Mouse (Mus musculus) heart, embryonic 16.5 days (tissue): ENCODE measurements around the gene Zkscan3. TPM values are rescaled to one million over a fixed set of nuclear protein-coding genes. Genes with fewer than 3 reads are reported as not detected.

Source experiments
- ATAC-seq: fragments of 200-750 bp; cut with Nextera tagmentation; replicated peaks from 2 replicates; pipeline ENCODE4 v1.8.0; 2017; ENCODE audit warnings: moderate number of reproducible peaks; ENCODE audit not compliant: insufficient read depth, low FRiP score; ENCODE audit errors: extremely low read depth
- H3K27ac ChIP-seq: fragments of 300-500 bp; sonication (generic); 2 replicates; pipeline ENCODE4 v1.5.1; 2014; ENCODE audit warnings: mild to moderate bottlenecking, low read length, control low read depth, moderate library complexity
- H3K27me3 ChIP-seq: fragments of 300-500 bp; sonication (generic); 2 replicates; pipeline ENCODE4 v1.6.1; 2014; ENCODE audit warnings: low read length, mixed read lengths; ENCODE audit not compliant: control insufficient read depth, insufficient read depth
- H3K36me3 ChIP-seq: fragments of 300-500 bp; sonication (generic); 2 replicates; pipeline ENCODE4 v1.6.1; 2014; ENCODE audit not compliant: control insufficient read depth, insufficient read depth
- H3K4me1 ChIP-seq: fragments of 300-500 bp; sonication (generic); 2 replicates; pipeline ENCODE4 v1.6.1; 2014; ENCODE audit warnings: low read length, mixed read lengths; ENCODE audit not compliant: control insufficient read depth, insufficient read depth
- H3K4me2 ChIP-seq: fragments of 300-500 bp; sonication (generic); 2 replicates; pipeline ENCODE4 v1.6.1; 2014; ENCODE audit warnings: low read depth, mild to moderate bottlenecking, control low read depth, low read length
- H3K4me3 ChIP-seq: fragments of 300-500 bp; sonication (generic); 2 replicates; pipeline ENCODE4 v1.5.1; 2014; ENCODE audit warnings: mild to moderate bottlenecking, control low read depth, low read length
- H3K9ac ChIP-seq: fragments of 300-500 bp; sonication (generic); 2 replicates; pipeline ENCODE4 v1.6.1; 2014; ENCODE audit warnings: low read length, control low read depth
- H3K9me3 ChIP-seq: fragments of 300-500 bp; sonication (generic); replicated peaks from 2 replicates; pipeline ENCODE4 v1.6.1; 2016; ENCODE audit warnings: low read length; ENCODE audit not compliant: control insufficient read depth
- WGBS: fragments of 180-500 bp; shearing (Covaris S2); extraction: QIAGEN DNeasy Blood & Tissue Kit; methylation state at CpG from one replicate; pipeline ENCODE4 v1.1.7; 2014; 5-methylcytosine and 5-hydroxymethylcytosine counted together
- microRNA counts: library from miRNA; unstranded; fragments of <30 nt; microRNA quantifications from one replicate; lab custom pipeline; 2016
- microRNA-seq: library from miRNA; unstranded; fragments of <30 nt; microRNA quantifications from one replicate; pipeline ENCODE4, GENCODE M21; 2017
- polyA plus RNA-seq: library from polyadenylated mRNA; unstranded; fragments of >200 nt; fragmentation: Nextera tagmentation; extraction: Ambion mirVana; gene quantifications from 2 replicates; pipeline ENCODE4 v1.2.1, GENCODE M21; 2015

The Zkscan3 gene
- polyA plus RNA-seq, 1 experiment from 2014 or later: 70.4 TPM

DNA sequence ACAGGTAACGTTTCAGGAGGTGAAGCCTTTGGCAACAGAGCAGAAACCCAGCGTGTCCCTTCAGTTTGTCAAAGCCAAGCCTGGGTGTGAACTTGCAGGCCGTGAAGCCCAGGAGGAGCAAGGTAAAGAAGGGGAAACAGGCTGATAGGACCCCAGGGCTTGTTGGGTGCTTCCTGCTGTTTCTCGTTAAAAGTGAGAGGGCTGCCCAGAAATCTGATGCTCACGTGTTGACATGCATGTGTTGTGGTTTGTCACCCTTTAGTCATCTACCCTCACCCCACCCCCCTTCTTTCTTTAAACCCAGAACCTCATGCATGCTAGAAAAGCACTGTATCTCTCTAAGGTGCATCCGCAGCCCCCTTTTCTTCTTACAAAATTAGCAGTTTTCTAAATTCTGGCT lies 35.9 kb downstream of the Zkscan3 start:
- no peak overlapping the region for H3K27ac ChIP-seq
- H3K4me2 ChIP-seq: no peak overlapping the region
- WGBS: 53% methylated on average over 6 of the region's 6 CpGs
- no peak overlapping the region for H3K9ac ChIP-seq
- H3K36me3 ChIP-seq: peaks cover 21% of the 10 kb centered on the region
- no peaks in the 10 kb centered on the region for H3K9me3 ChIP-seq
- H3K27me3 ChIP-seq: no peaks in the 10 kb centered on the region
- H3K4me1 ChIP-seq: peaks cover 13% of the 10 kb centered on the region
- no peak for ATAC-seq
- H3K4me3 ChIP-seq: no peak overlapping the region

DNA sequence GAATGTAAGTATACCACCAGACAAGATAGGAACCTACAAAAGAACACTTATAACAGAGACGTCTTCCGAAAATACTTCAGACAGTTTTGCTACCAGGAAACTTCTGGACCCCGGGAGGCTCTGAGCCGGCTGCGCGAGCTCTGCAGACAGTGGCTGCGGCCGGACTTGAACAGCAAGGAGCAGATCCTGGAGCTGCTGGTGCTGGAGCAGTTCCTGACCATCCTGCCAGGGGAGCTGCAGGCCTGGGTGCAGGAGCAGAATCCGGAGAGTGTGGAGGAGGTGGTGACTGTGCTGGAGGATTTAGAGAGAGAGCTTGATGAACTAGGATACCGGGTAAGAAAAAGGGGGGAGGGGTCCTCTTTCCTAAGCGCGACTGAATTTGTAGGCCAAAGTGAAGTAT lies 38.8 kb downstream of the Zkscan3 start:
- WGBS: 49% methylated on average over 12 of the region's 12 CpGs

DNA sequence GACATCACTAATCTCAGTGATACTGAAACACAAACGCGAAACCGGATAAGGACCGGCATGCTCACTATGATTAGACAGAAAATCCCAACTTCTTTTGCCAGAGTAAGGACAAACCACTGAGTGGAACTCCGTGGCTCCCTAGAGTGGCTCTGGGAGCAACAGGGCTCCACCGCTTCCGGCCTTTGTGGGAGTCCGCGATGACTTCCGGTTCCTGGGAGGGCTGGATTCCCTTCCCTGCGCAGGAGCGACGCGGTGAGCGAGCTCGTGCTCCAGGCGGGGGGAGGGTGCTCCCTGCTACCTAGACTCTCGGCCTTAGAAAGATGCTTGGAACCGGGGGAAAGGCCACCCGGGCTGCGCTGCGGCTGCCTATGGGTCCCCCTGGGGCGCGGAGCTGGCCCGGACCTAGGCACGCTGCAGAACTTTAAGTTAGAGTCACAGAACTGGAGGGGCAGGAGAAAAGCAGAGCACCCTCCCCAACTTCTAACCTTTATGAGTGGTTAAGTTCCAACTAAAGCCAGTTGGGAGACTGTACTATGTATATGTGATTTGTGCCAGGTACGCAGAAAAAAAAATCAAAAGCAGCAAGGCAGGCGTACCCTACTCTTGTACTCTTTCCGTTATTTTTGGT lies 39.8 kb downstream of the Zkscan3 start, which contains the start of gene Zscan12:
Gene Zscan12 (plus strand): TSS at position 200 of the 628 bp plus-strand sequence.
- H3K9me3 ChIP-seq: no peaks in the 10 kb centered on the region
- H3K9ac ChIP-seq: peak within 1 kb of the TSS; percentile 95
- peak; percentile 98 for ATAC-seq
- peak within 1 kb of the TSS; percentile 79 for H3K4me2 ChIP-seq
- H3K27me3 ChIP-seq: no peaks in the 10 kb centered on the region
- 1% methylated on average over 29 of the region's 29 CpGs for WGBS
- peaks cover 13% of the 10 kb centered on the region for H3K4me1 ChIP-seq
- peak within 1 kb of the TSS; percentile 79 for H3K27ac ChIP-seq
- peak within 1 kb of the TSS; percentile 81 for H3K4me3 ChIP-seq
- H3K36me3 ChIP-seq: no peaks in the 10 kb centered on the region

More for the DNA sequence above, 38.8 kb downstream of the Zkscan3 start:
- H3K9me3 ChIP-seq: no peaks in the 10 kb centered on the region
- H3K4me1 ChIP-seq: peaks cover 13% of the 10 kb centered on the region
- H3K9ac ChIP-seq: peak overlapping the region; percentile 95
- no peak for ATAC-seq
- H3K4me3 ChIP-seq: peak overlapping the region; percentile 81
- peak overlapping the region; percentile 79 for H3K4me2 ChIP-seq
- H3K36me3 ChIP-seq: peaks cover 4% of the 10 kb centered on the region
- no peak overlapping the region for H3K27ac ChIP-seq
- H3K27me3 ChIP-seq: no peaks in the 10 kb centered on the region

DNA sequence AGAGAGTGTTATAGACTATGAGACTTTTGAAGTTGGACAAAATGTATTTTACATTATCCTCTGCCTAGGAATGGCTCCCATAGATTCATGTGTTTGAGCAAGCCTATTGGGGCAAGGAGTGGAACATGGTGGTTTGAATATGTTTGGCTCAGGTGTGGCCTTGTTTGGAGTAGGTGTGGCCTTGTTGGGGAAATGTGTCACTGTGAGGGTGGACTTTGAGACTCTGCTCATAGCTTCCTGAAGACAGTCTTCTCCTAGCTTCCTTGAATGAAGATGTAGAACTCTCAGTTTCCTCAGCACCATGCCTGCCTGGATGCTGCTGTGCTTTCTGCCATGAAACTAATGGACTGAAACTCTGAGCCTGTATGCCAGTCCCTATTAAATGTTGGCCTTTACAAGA lies 52.0 kb downstream of the Zkscan3 start:
- H3K4me2 ChIP-seq: no peak overlapping the region
- H3K27me3 ChIP-seq: no peaks in the 10 kb centered on the region

DNA sequence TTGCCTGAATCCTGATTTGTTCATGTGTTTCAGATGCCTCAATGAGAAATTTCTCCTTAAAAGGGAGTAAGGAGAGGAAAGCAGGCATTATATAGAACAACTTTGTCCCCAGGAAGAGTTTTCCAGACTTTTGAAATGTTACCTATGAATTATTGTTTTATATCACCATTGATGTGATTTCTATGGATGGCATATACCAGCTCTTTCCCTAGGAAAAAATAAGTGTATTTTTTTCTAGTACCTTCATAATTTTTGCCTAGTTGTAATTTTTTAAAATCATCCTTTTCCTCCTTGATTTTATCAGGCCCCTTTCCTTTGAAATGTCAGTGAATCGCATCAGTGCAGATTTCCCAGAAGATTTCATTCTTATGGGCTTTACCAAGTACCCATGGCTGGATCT lies 55.9 kb downstream of the Zkscan3 start, which contains the start of gene Olfr1367:
Gene Olfr1367 (plus strand): TSS at position 301 of the 400 bp plus-strand sequence.
- H3K4me2 ChIP-seq: no peak within 1 kb of the TSS
- no peak for ATAC-seq
- no peaks in the 10 kb centered on the region for H3K27me3 ChIP-seq
- H3K9me3 ChIP-seq: no peaks in the 10 kb centered on the region
- no peaks in the 10 kb centered on the region for H3K4me1 ChIP-seq
- H3K36me3 ChIP-seq: no peaks in the 10 kb centered on the region
- H3K4me3 ChIP-seq: no peak within 1 kb of the TSS
- H3K9ac ChIP-seq: no peak within 1 kb of the TSS
- WGBS: 57% methylated on average over 1 of the region's 1 CpGs
- H3K27ac ChIP-seq: no peak within 1 kb of the TSS

More for the DNA sequence above, 52.0 kb downstream of the Zkscan3 start:
- Histone ChIP-seq H3K36me3 (no peaks in the 10 kb centered on the region), H3K9me3 (no peaks in the 10 kb centered on the region), H3K4me3 (no peak overlapping the region), H3K9ac (no peak overlapping the region), H3K4me1 (no peaks in the 10 kb centered on the region; the same call in 1 of the 2 replicates), H3K27ac (no peak overlapping the region)
- ATAC-seq: no peak

MicroRNAs encoded within 50 kb of the gene (microRNA counts, 519-probe panel; counts per million panel counts)
- 2,732 counts per million, percentile 70 among the panel's probes with 10 or more counts for microRNA mmu-miR-1896 (lab: Ali Mortazavi, UCI)

Small RNA genes lying within 50 kb of the gene (microRNA-seq; reads per million reads assigned to microRNA genes)
- gene Mir1896 (not detected), gene Mir6942 (0.59 reads per million)

Other genes starting within 250 kb of the Zkscan3 start
- gene Trim27, start 223.3 kb downstream of the Zkscan3 start, polyA plus RNA-seq: 72.4 and 72.8 TPM in 2 replicates
- not detected in 2 replicates for gene Gpx5, start 110.0 kb downstream of the Zkscan3 start, polyA plus RNA-seq
- gene Gpx6, start 90.6 kb downstream of the Zkscan3 start, polyA plus RNA-seq: 0.21 TPM in 1 of 2 replicates, not detected in the other
- not detected in 2 replicates for gene Olfr1367, start 55.8 kb downstream of the Zkscan3 start, polyA plus RNA-seq
- gene Zscan12, start 39.9 kb downstream of the Zkscan3 start, polyA plus RNA-seq: 7.2 and 9.1 TPM in 2 replicates
- 3.2 and 3.9 TPM in 2 replicates for gene Pgbd1, start 38.3 kb upstream of the Zkscan3 start, polyA plus RNA-seq
- 25.2 and 25.8 TPM in 2 replicates for gene Zscan26, start 51.0 kb upstream of the Zkscan3 start, polyA plus RNA-seq
- 1.5 and 1.7 TPM in 2 replicates for gene Nkapl, start 65.8 kb upstream of the Zkscan3 start, polyA plus RNA-seq
- gene Zkscan4, start 76.2 kb upstream of the Zkscan3 start, polyA plus RNA-seq: 1.9 and 2.2 TPM in 2 replicates
- gene Gm10065, start 76.7 kb upstream of the Zkscan3 start, polyA plus RNA-seq: not detected in 2 replicates
- gene AK157302, start 92.5 kb upstream of the Zkscan3 start, polyA plus RNA-seq: 0.77 and 4.1 TPM in 2 replicates
- gene Gm11273, start 98.7 kb upstream of the Zkscan3 start, polyA plus RNA-seq: 20.3 and 62.4 TPM in 2 replicates
- gene Zkscan8, start 128.4 kb upstream of the Zkscan3 start, polyA plus RNA-seq: 3.7 and 4.7 TPM in 2 replicates
- gene Olfr1366, start 140.1 kb upstream of the Zkscan3 start, polyA plus RNA-seq: 0.04 TPM in 1 of 2 replicates, not detected in the other
- not detected in 2 replicates for gene Olfr1535, start 157.1 kb upstream of the Zkscan3 start, polyA plus RNA-seq
- gene Olfr1364, start 179.0 kb upstream of the Zkscan3 start, polyA plus RNA-seq: not detected in 2 replicates
- not detected in 2 replicates for gene Olfr1362, start 211.3 kb upstream of the Zkscan3 start, polyA plus RNA-seq
- gene Olfr11, start 239.8 kb upstream of the Zkscan3 start, polyA plus RNA-seq: not detected in 2 replicates